Mouse (Mus musculus) midbrain, embryonic 11.5 days (tissue): ENCODE data around the gene Hax1. TPM values are rescaled to one million over a fixed set of nuclear protein-coding genes. Genes with fewer than 3 reads are reported as not detected.

ENCODE experiments used
- ATAC-seq: fragments of 200-750 bp; cut with Nextera tagmentation; 2 replicates; pipeline ENCODE4 v1.8.0; 2017; ENCODE audit warnings: moderate TSS enrichment, moderate library complexity; ENCODE audit not compliant: low FRiP score
- DNase-seq: peaks from one replicate; pipeline ENCODE4 v3.0.0; 2015; ENCODE audit warnings: low spot score; ENCODE audit errors: missing footprints
- H3K27ac ChIP-seq: fragments of 300-500 bp; sonication (generic); 2 replicates; pipeline ENCODE4 v1.5.1; 2014; ENCODE audit warnings: low read depth, low read length
- H3K27me3 ChIP-seq: fragments of 300-500 bp; sonication (generic); 2 replicates; pipeline ENCODE4 v1.6.1; 2014; ENCODE audit warnings: mild to moderate bottlenecking, low read length, moderate library complexity, mixed read lengths; ENCODE audit not compliant: control insufficient read depth, insufficient read depth
- H3K36me3 ChIP-seq: fragments of 300-500 bp; sonication (generic); 2 replicates; pipeline ENCODE4 v1.6.1; 2014; ENCODE audit warnings: mild to moderate bottlenecking, low read length, moderate library complexity, mixed read lengths; ENCODE audit not compliant: control insufficient read depth, insufficient read depth
- H3K4me1 ChIP-seq: fragments of 300-500 bp; sonication (generic); 2 replicates; pipeline ENCODE4 v1.6.1; 2014; ENCODE audit warnings: low read length; ENCODE audit not compliant: control insufficient read depth, insufficient read depth
- H3K4me2 ChIP-seq: fragments of 300-500 bp; sonication (generic); 2 replicates; pipeline ENCODE4 v1.6.1; 2014; ENCODE audit warnings: mild to moderate bottlenecking, moderate library complexity
- H3K4me3 ChIP-seq: fragments of 300-500 bp; sonication (generic); 2 replicates; pipeline ENCODE4 v1.5.1; 2014; ENCODE audit warnings: low read depth, low read length
- H3K9ac ChIP-seq: fragments of 300-500 bp; sonication (generic); 2 replicates; pipeline ENCODE4 v1.6.1; 2014; ENCODE audit warnings: low read length
- H3K9me3 ChIP-seq: fragments of 300-500 bp; sonication (generic); 2 replicates; pipeline ENCODE4 v1.6.1; 2016; ENCODE audit warnings: low read length; ENCODE audit not compliant: control insufficient read depth
- WGBS: fragments of 180-500 bp; shearing (Covaris S2); extraction: QIAGEN DNeasy Blood & Tissue Kit; methylation state at CpG from one replicate; pipeline ENCODE4 v1.1.7; 2014; 5-methylcytosine and 5-hydroxymethylcytosine counted together
- microRNA-seq: library from miRNA; unstranded; fragments of <30 nt; microRNA quantifications from one replicate; pipeline ENCODE4, GENCODE M21; 2017
- polyA plus RNA-seq: library from polyadenylated mRNA; unstranded; fragments of >200 nt; fragmentation: Nextera tagmentation; extraction: Ambion mirVana; gene quantifications from 2 replicates; pipeline ENCODE4 v1.2.1, GENCODE M21; 2014

Hax1 gene
- polyA plus RNA-seq, 1 experiment from 2014 or later, result 173 TPM

DNA sequence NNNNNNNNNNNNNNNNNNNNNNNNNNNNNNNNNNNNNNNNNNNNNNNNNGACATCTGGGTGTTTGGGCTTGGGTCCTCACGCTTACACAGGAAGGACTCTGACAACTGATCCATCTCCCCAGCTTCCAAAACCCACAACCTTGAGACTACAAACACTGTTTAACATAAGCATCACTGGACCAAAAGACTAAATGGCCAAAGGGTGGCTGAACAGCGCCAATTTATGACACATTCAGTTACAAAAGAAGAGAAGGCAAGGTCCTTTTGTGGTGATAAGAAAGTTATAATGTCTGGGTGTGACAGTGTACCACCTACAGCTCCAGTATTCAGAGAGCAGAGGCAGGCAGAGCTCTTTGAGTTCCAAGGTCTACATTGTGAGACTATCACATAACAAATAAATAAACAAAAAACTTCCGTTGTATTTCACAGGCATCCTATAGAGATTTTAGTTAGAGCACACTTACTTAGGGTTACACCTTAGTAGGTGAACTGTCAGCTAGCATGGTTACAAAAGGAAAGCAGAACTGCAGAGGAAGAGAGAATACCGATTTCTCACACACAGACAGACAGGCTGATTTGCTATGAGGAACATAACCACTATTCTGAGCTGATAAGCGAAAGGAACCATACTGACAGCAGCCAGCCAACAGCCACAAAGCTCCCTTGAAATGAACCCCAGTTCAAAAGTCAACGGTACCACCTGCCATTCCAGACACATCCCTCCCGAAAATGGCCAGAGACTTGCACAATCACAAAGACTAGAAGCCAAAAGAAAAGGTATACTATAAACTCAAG is 42.2 kb downstream of the Hax1 start:
- ATAC-seq, result no peak
- WGBS, result 94% methylated on average over 7 of the region's 7 CpGs

DNA sequence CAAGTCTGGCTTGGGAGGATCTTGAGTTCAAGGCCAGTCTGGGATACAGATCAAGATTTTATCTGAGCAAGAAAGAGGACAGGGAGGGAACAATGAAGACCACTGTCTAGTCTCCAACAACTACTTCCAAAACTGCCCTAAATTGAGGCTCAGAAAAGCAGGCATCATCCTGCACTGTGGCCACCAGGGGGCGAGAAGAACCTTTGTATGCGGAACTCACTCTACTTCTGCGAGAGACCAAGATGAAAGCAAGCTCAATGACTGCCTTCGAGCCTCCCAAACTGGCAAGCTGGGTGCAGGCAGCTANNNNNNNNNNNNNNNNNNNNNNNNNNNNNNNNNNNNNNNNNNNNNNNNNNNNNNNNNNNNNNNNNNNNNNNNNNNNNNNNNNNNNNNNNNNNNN is 45.2 kb downstream of the Hax1 start:
- Histone ChIP-seq H3K4me1 (no peaks in the 10 kb centered on the region), H3K9ac (no peak overlapping the region), H3K4me3 (no peak overlapping the region), H3K27me3 (no peaks in the 10 kb centered on the region), H3K4me2 (no peak overlapping the region), H3K9me3 (no peaks in the 10 kb centered on the region), H3K36me3 (peaks cover 25% of the 10 kb centered on the region), H3K27ac (no peak overlapping the region)
- DNase-seq, result peak; percentile 94
- 3% methylated on average over 4 of the region's 4 CpGs for WGBS
- ATAC-seq, result peak; percentile 52; the same call in 1 of the 2 replicates

More for the DNA sequence above, 42.2 kb downstream of the Hax1 start:
- H3K9ac ChIP-seq, result no peak overlapping the region
- no peak overlapping the region for H3K27ac ChIP-seq
- H3K4me2 ChIP-seq, result no peak overlapping the region
- no peak for DNase-seq
- no peak overlapping the region for H3K4me3 ChIP-seq
- peaks cover 10% of the 10 kb centered on the region for H3K36me3 ChIP-seq
- H3K27me3 ChIP-seq, result no peaks in the 10 kb centered on the region
- no peaks in the 10 kb centered on the region for H3K9me3 ChIP-seq
- H3K4me1 ChIP-seq, result peaks cover 22% of the 10 kb centered on the region

DNA sequence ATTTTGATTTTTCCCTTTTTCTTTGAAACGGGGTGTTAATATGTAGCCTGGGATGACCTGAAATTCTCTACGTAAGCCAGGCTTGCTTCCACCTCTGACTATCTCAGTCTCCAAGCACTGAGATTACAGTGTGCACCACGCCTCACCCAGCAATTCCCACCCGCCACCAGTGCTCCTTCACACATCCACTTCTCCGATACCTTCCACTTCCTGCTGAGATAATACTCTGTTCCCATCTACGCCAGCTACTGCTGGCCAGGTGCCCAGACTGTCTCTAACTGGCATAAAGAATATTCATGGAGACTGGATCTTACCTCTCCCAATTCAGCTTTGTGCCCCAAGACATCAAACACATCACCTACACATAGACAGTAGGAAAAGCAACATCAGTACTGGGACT is 49.9 kb downstream of the Hax1 start:
- no peaks in the 10 kb centered on the region for H3K4me1 ChIP-seq
- no peak overlapping the region for H3K9ac ChIP-seq
- 95% methylated on average over 6 of the region's 6 CpGs for WGBS
- no peaks in the 10 kb centered on the region for H3K27me3 ChIP-seq
- ATAC-seq (no peak), DNase-seq (no peak)
- H3K9me3 ChIP-seq, result no peaks in the 10 kb centered on the region
- H3K27ac ChIP-seq, result no peak overlapping the region
- H3K4me3 ChIP-seq, result no peak overlapping the region
- H3K36me3 ChIP-seq, result peaks cover 40% of the 10 kb centered on the region
- no peak overlapping the region for H3K4me2 ChIP-seq

DNA sequence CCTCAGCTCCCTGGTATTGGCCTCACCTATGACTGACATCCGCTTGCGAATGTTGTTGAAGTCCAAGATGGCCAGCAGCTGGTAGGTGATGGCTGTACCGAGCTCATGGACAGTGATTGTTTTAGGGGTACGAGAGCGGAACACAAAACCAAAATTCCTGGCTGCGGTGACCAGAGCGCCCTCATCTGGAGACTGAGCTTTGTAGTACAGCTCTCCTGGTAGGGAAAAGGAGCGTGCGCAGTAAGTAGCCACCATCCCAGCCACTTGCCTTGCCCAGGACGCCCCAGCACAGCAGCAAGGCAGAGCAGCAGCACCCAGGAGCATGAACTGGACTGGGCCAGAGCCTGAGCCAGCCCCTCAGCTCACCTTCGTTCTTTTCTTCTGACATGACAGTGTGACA is 50.6 kb downstream of the Hax1 start:
- Histone ChIP-seq H3K9me3 (no peaks in the 10 kb centered on the region), H3K4me3 (no peak overlapping the region), H3K27ac (no peak overlapping the region), H3K4me1 (no peaks in the 10 kb centered on the region), H3K27me3 (no peaks in the 10 kb centered on the region), H3K4me2 (no peak overlapping the region), H3K9ac (no peak overlapping the region), H3K36me3 (peaks cover 43% of the 10 kb centered on the region)
- ATAC-seq (no peak), DNase-seq (peak; percentile 8)
- 90% methylated on average over 11 of the region's 11 CpGs for whole genome bisulfite sequencing

Small RNA genes within 50 kb of the gene (microRNA-seq; reads per million reads assigned to microRNA genes)
- gene Mir7669, result 3.6 reads per million, percentile 17 among the genes with 10 or more reads in this experiment

Other genes with a start within 250 kb of the Hax1 start
- 13.5 and 13.6 TPM in 2 replicates for gene Chrnb2, start 234.1 kb downstream of the Hax1 start, polyA plus RNA-seq
- gene Ube2q1, start 225.2 kb downstream of the Hax1 start, polyA plus RNA-seq, result 20.4 and 22.7 TPM in 2 replicates
- gene She, start 167.4 kb downstream of the Hax1 start, polyA plus RNA-seq, result 2.0 and 2.3 TPM in 2 replicates
- gene Il6ra, start 85.6 kb downstream of the Hax1 start, polyA plus RNA-seq, result 0.36 and 0.45 TPM in 2 replicates
- 8.0 and 11.4 TPM in 2 replicates for gene Atp8b2, start 35.3 kb downstream of the Hax1 start, polyA plus RNA-seq
- 207 and 227 TPM in 2 replicates for gene 4933434E20Rik, start 52.9 kb upstream of the Hax1 start, polyA plus RNA-seq
- gene Ubap2l, start 53.8 kb upstream of the Hax1 start, polyA plus RNA-seq, result 209 and 218 TPM in 2 replicates
- 499 and 533 TPM in 2 replicates for gene Tpm3, start 73.9 kb upstream of the Hax1 start, polyA plus RNA-seq
- 0.57 and 0.60 TPM in 2 replicates for gene Nup210l, start 105.4 kb upstream of the Hax1 start, polyA plus RNA-seq
- 1,063 and 1,232 TPM in 2 replicates for gene Rps27, start 214.9 kb upstream of the Hax1 start, polyA plus RNA-seq
- 14.4 and 16.4 TPM in 2 replicates for gene Rab13, start 214.9 kb upstream of the Hax1 start, polyA plus RNA-seq
- 110 and 112 TPM in 2 replicates for gene Jtb, start 232.8 kb upstream of the Hax1 start, polyA plus RNA-seq
- 3.2 and 4.3 TPM in 2 replicates for gene Creb3l4, start 244.7 kb upstream of the Hax1 start, polyA plus RNA-seq
- gene Slc39a1, start 249.4 kb upstream of the Hax1 start, polyA plus RNA-seq, result 58.7 and 59.4 TPM in 2 replicates